Mouse (Mus musculus) C2C12 (cell line): ENCODE results near the gene Fam227a.

Source experiments
- CEBPB ChIP-seq: IDR thresholded peaks from one replicate; pipeline ENCODE4 v1.6.1; 2011; ENCODE audit warnings: low read depth, mild to moderate bottlenecking, control low read depth, moderate library complexity
- FOSL1 ChIP-seq: IDR thresholded peaks from one replicate; pipeline ENCODE4 v1.8.0; 2011; ENCODE audit warnings: mild to moderate bottlenecking, low read length; ENCODE audit not compliant: poor library complexity, insufficient read depth, severe bottlenecking
- MAX ChIP-seq: IDR thresholded peaks from one replicate; pipeline ENCODE4 v1.6.1; 2011; ENCODE audit warnings: mild to moderate bottlenecking, control low read depth
- USF1 ChIP-seq: IDR thresholded peaks from one replicate; pipeline ENCODE4 v1.6.1; 2011; ENCODE audit warnings: low read depth, mild to moderate bottlenecking, control low read depth, moderate library complexity

DNA sequence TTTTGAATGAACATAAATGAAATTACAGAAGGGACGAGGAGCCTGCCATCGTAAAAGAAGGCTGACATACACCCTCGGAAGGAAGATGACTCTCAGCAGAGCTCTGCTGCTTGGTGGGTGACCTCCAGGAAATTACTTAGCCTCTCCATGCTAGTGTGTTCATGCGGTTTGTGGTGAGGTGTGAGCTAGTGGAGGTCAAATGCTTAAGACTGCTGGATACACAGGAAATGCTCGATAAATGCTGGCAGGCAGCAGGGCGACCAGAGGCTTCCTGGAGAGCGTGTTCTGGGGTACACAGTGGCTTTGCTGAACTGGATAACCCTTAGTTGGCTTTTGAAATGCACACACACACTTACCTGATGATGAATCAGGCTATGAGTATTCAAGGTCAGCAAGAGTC, 40.3 kb downstream of the Fam227a start:
- TF ChIP-seq MAX, result no peak
- no peak for TF ChIP-seq CEBPB
- TF ChIP-seq USF1, result no peak
- no peak for TF ChIP-seq FOSL1
